Mouse (Mus musculus): ENCODE measurements at regions not wholly inside any gene's neighbourhood (a gene's known extent, or its start where the extent isn't known, plus 50 kb on each side); places are given as distances from the start of the nearest gene placed in this dataset.

- TF ChIP-seq CTCF (IDR thresholded peaks at IDR 0.05; ENCODE audit: extremely low read depth, insufficient read length, insufficient replicate concordance, low read depth, low read length) (no peak), POLR2A (IDR thresholded peaks at IDR 0.05; ENCODE audit: low read depth, low read length) (no peak)
Measured at GRCm38 (mm10) chr9:89456666-89457065, 166.3 kb downstream of the Minar1 start.

Measured in small intestine, adult 2 months (tissue).